Mouse (Mus musculus): ENCODE measurements around the gene Gm4894. TPM values are rescaled to one million over a fixed set of nuclear protein-coding genes. Genes with fewer than 3 reads are reported as not detected.

Gm4894 gene
- polyA plus RNA-seq, 1 experiment from 2014 or later = not detected

GRCm38 (mm10) chr9:49268949-49269348 is 18.6 kb downstream of the Gm4894 start:
- no peak overlapping the region for H3K4me2 ChIP-seq
- 63% methylated on average over 7 of the region's 7 CpGs for WGBS
- H3K36me3 ChIP-seq (ENCODE audit: control insufficient read depth, insufficient read depth, low read length) = no peaks in the 10 kb centered on the region
- H3K4me1 ChIP-seq (ENCODE audit: control insufficient read depth, insufficient read depth, low read length) = no peaks in the 10 kb centered on the region
- no peak overlapping the region for H3K4me3 ChIP-seq (ENCODE audit: low read depth, low read length)
- H3K27ac ChIP-seq (ENCODE audit: low read depth, low read length) = no peak overlapping the region
- ATAC-seq (ENCODE audit: low FRiP score) = no peak
- no peaks in the 10 kb centered on the region for H3K9me3 ChIP-seq (ENCODE audit: control insufficient read depth, low read length)
- DNase-seq (ENCODE audit: low spot score, missing footprints) = peak; percentile 69
- no peaks in the 10 kb centered on the region for H3K27me3 ChIP-seq (ENCODE audit: control insufficient read depth, insufficient read depth, low read length)
- H3K9ac ChIP-seq (ENCODE audit: low read length) = no peak overlapping the region

DNA sequence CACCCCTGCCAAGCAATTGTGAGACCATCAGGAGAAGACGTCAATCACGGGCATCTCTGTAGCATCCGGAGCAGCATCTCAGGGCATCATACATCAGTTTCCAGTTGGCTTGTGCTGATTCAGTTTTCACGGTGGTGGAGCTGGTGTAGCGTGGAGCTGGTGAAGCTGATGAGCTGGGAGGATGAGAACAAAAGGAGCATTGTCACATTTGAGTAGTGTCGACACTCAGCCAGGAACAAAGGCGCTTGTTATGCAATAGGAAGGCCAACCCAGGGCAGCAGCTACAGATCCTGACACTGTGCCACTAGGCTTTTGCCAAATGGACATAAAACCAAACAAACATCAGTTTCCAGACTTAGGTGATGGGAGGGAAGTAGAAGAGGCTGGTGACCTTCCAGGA is 23.2 kb downstream of the Gm4894 start:
- ATAC-seq (ENCODE audit: low FRiP score) (no peak), DNase-seq (ENCODE audit: low spot score, missing footprints) (no peak)
- H3K27me3 ChIP-seq (ENCODE audit: control insufficient read depth, insufficient read depth, low read length) = no peaks in the 10 kb centered on the region
- H3K4me1 ChIP-seq (ENCODE audit: control insufficient read depth, insufficient read depth, low read length) = no peaks in the 10 kb centered on the region
- H3K9ac ChIP-seq (ENCODE audit: low read length) = no peak overlapping the region
- no peak overlapping the region for H3K27ac ChIP-seq (ENCODE audit: low read depth, low read length)
- no peak overlapping the region for H3K4me2 ChIP-seq
- WGBS = 50% methylated on average over 7 of the region's 7 CpGs
- no peaks in the 10 kb centered on the region for H3K36me3 ChIP-seq (ENCODE audit: control insufficient read depth, insufficient read depth, low read length)
- no peak overlapping the region for H3K4me3 ChIP-seq (ENCODE audit: low read depth, low read length)
- no peaks in the 10 kb centered on the region for H3K9me3 ChIP-seq (ENCODE audit: control insufficient read depth, low read length)

DNA sequence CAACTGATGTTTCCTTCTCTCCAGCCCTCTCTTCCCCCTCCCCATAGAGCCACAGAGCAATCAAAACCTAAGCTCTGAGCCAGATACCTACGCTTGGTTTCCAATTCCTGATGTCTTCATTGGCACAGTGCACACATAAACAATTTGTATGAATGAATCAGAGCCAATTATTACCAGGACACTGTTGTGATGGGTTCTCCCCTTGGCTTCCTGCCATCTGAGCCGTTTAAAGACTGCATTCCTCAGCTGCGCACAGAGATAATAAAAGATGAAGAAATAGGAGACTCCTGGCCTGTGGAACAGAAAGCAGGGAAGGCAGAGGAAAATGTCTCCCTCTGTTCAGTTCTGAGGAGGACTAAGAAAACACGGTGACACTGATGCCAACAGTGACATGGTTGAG is 25.6 kb downstream of the Gm4894 start:
- no peaks in the 10 kb centered on the region for H3K4me1 ChIP-seq (ENCODE audit: control insufficient read depth, insufficient read depth, low read length)
- no peak overlapping the region for H3K27ac ChIP-seq (ENCODE audit: low read depth, low read length)
- no peak overlapping the region for H3K4me2 ChIP-seq
- H3K9ac ChIP-seq (ENCODE audit: low read length) = no peak overlapping the region
- H3K4me3 ChIP-seq (ENCODE audit: low read depth, low read length) = no peak overlapping the region
- no peak for ATAC-seq (ENCODE audit: low FRiP score)
- H3K9me3 ChIP-seq (ENCODE audit: control insufficient read depth, low read length) = no peaks in the 10 kb centered on the region
- no peaks in the 10 kb centered on the region for H3K36me3 ChIP-seq (ENCODE audit: control insufficient read depth, insufficient read depth, low read length)
- 80% methylated on average over 4 of the region's 4 CpGs for WGBS
- DNase-seq (ENCODE audit: low spot score, missing footprints) = no peak
- H3K27me3 ChIP-seq (ENCODE audit: control insufficient read depth, insufficient read depth, low read length) = no peaks in the 10 kb centered on the region

- no peaks in the 10 kb centered on the region for H3K4me1 ChIP-seq (ENCODE audit: control insufficient read depth, insufficient read depth, low read length)
- 93% methylated on average over 11 of the region's 11 CpGs for WGBS
- H3K36me3 ChIP-seq (ENCODE audit: control insufficient read depth, insufficient read depth, low read length) = no peaks in the 10 kb centered on the region
- no peak overlapping the region for H3K4me2 ChIP-seq
- ATAC-seq (ENCODE audit: low FRiP score) = no peak
- H3K27ac ChIP-seq (ENCODE audit: low read depth, low read length) = no peak overlapping the region
- no peaks in the 10 kb centered on the region for H3K27me3 ChIP-seq (ENCODE audit: control insufficient read depth, insufficient read depth, low read length)
- no peaks in the 10 kb centered on the region for H3K9me3 ChIP-seq (ENCODE audit: control insufficient read depth, low read length)
- H3K4me3 ChIP-seq (ENCODE audit: low read depth, low read length) = no peak overlapping the region
- DNase-seq (ENCODE audit: low spot score, missing footprints) = no peak
- H3K9ac ChIP-seq (ENCODE audit: low read length) = no peak overlapping the region
These were observed 26.4 kb downstream of the Gm4894 start for GRCm38 (mm10) chr9:49276542-49277334.

DNA sequence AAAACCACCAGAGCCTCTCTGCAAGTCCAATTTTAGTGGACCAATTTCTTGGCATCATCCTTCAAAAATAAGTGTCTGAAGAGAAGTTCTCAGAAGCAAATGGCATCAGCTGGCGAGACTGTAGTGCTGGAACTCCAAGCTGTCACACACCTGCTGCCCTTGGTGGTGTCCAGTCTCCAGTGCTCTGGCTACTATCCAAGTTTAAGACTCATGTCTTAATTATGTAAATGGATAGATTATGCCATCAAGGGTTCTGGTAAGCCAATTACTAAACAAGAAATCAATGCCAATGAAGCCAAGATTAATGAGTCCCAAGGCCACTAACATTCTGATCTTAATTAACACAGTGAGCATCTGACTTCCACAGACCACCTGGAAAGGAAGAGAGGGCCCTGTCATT is 44.8 kb downstream of the Gm4894 start:
- Histone ChIP-seq H3K4me2 (no peak overlapping the region), H3K9ac (ENCODE audit: low read length) (no peak overlapping the region), H3K27me3 (ENCODE audit: control insufficient read depth, insufficient read depth, low read length) (no peaks in the 10 kb centered on the region), H3K27ac (ENCODE audit: low read depth, low read length) (no peak overlapping the region), H3K36me3 (ENCODE audit: control insufficient read depth, insufficient read depth, low read length) (no peaks in the 10 kb centered on the region), H3K9me3 (ENCODE audit: control insufficient read depth, low read length) (no peaks in the 10 kb centered on the region), H3K4me1 (ENCODE audit: control insufficient read depth, insufficient read depth, low read length) (no peaks in the 10 kb centered on the region), H3K4me3 (ENCODE audit: low read depth, low read length) (no peak overlapping the region)
- DNase-seq (ENCODE audit: low spot score, missing footprints) (no peak), ATAC-seq (ENCODE audit: low FRiP score) (no peak)
- WGBS = 94% methylated on average over 1 of the region's 1 CpGs

- no peaks in the 10 kb centered on the region for H3K36me3 ChIP-seq (ENCODE audit: control insufficient read depth, insufficient read depth, low read length)
- no peaks in the 10 kb centered on the region for H3K27me3 ChIP-seq (ENCODE audit: control insufficient read depth, insufficient read depth, low read length)
- no peak overlapping the region for H3K9ac ChIP-seq (ENCODE audit: low read length)
- H3K27ac ChIP-seq (ENCODE audit: low read depth, low read length) = no peak overlapping the region
- no peaks in the 10 kb centered on the region for H3K4me1 ChIP-seq (ENCODE audit: control insufficient read depth, insufficient read depth, low read length)
- no peak overlapping the region for H3K4me2 ChIP-seq
- no peak overlapping the region for H3K4me3 ChIP-seq (ENCODE audit: low read depth, low read length)
- H3K9me3 ChIP-seq (ENCODE audit: control insufficient read depth, low read length) = no peaks in the 10 kb centered on the region
- ATAC-seq (ENCODE audit: low FRiP score) = no peak
- WGBS = 81% methylated on average over 3 of the region's 3 CpGs
- no peak for DNase-seq (ENCODE audit: low spot score, missing footprints)
These were observed 57.2 kb downstream of the Gm4894 start for GRCm38 (mm10) chr9:49307576-49307975.

DNA sequence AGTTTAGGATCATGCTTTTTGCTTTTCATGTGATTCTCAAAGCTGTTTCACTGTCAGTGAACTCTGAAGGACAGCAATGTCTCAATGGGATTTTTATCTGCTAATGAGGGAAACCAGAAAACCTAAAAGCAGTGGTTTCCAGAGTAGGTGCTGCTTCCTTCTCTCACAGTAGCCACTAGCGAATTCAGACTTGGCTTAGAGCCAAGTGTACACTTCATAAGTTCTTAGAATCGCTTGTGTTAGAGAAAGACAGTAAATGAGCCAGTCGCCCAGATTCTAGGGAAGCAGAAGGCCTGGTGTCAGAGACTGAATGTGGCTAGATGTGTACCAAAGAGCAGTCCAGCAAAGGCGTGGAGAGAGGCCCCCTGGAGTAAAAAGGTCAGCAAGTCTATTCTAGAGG is 60.5 kb downstream of the Gm4894 start:
- DNase-seq (ENCODE audit: low spot score, missing footprints) (no peak), ATAC-seq (ENCODE audit: low FRiP score) (no peak)
- Histone ChIP-seq H3K9me3 (ENCODE audit: control insufficient read depth, low read length) (no peaks in the 10 kb centered on the region), H3K9ac (ENCODE audit: low read length) (no peak overlapping the region), H3K4me3 (ENCODE audit: low read depth, low read length) (no peak overlapping the region), H3K27ac (ENCODE audit: low read depth, low read length) (no peak overlapping the region), H3K4me2 (no peak overlapping the region), H3K27me3 (ENCODE audit: control insufficient read depth, insufficient read depth, low read length) (no peaks in the 10 kb centered on the region), H3K4me1 (ENCODE audit: control insufficient read depth, insufficient read depth, low read length) (no peaks in the 10 kb centered on the region), H3K36me3 (ENCODE audit: control insufficient read depth, insufficient read depth, low read length) (no peaks in the 10 kb centered on the region)
- whole genome bisulfite sequencing = 77% methylated on average over 4 of the region's 4 CpGs

- no peak for DNase-seq (ENCODE audit: low spot score, missing footprints)
- Histone ChIP-seq H3K4me2 (no peak overlapping the region), H3K4me1 (ENCODE audit: control insufficient read depth, insufficient read depth, low read length) (no peaks in the 10 kb centered on the region), H3K9ac (ENCODE audit: low read length) (no peak overlapping the region), H3K9me3 (ENCODE audit: control insufficient read depth, low read length) (no peaks in the 10 kb centered on the region), H3K4me3 (ENCODE audit: low read depth, low read length) (no peak overlapping the region), H3K27me3 (ENCODE audit: control insufficient read depth, insufficient read depth, low read length) (no peaks in the 10 kb centered on the region), H3K36me3 (ENCODE audit: control insufficient read depth, insufficient read depth, low read length) (no peaks in the 10 kb centered on the region), H3K27ac (ENCODE audit: low read depth, low read length) (no peak overlapping the region)
- no peak for ATAC-seq (ENCODE audit: low FRiP score)
These were observed 68.3 kb downstream of the Gm4894 start for GRCm38 (mm10) chr9:49318638-49319037.

Measured in midbrain, embryonic 11.5 days (tissue).